Mouse (Mus musculus): ENCODE results near the gene 4933417A18Rik. TPM values are rescaled to one million over a fixed set of nuclear protein-coding genes. Genes with fewer than 3 reads are reported as not detected.
"Not testable (repeated sequence)": the region's sequence is repeated elsewhere in the genome, so short reads cannot be mapped to it uniquely, and the experiment has no call there.

The 4933417A18Rik gene
- total RNA-seq (2022), result not detected

DNA sequence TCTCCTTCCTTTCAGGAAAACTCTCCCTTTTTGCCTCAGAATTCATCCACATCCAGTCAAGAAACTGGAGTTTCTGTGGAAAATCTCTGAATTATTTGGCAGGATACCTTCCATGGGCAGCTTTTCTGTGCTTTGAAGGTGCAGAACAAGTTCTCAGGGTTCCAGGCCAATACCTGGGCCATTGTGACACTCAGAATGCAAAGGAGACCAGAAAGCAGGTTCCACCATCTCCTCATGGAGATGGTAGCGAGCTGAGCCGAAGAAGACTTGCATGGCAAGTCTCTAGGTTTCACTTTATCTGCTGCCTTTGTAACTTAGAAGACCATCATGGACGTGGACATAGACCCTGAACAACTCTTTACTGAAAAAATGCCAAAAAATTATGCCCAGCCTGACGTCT, at the start of gene 4933417A18Rik, which contains the start of gene Fam217a:
4933417A18Rik (plus strand) TSS at position 200 of the 400 bp plus-strand sequence.
Fam217a (minus strand) TSS at position 101 of the 400 bp plus-strand sequence.
- no peak for DNase-seq (ENCODE audit: low spot score in 2 of 2)

DNA sequence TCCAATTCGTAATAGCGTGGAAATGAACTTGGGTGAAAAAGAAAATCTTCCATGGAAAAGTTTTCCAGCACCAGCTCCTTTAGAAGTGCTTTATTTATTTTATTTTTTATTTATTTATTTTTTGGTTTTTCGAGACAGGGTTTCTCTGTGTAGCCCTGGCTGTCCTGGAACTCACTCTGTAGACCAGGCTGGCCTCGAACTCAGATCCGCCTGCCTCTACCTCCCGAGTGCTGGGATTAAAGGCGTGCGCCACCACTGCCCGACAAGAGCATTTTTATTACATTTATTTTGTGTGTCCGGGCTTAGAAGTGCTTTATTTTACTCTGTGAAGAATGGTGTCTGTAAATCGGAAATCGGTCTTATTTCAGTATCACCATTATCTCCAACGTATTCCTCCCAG, 49.5 kb upstream of the 4933417A18Rik start:
- DNase-seq (ENCODE audit: low spot score in 2 of 2), result peak in 1 of 2 experiments; percentile 17

GRCm38 (mm10) chr13:34875166-34875710, 49.0 kb upstream of the 4933417A18Rik start, which contains the start of gene Prpf4b:
Gene Prpf4b (plus strand): TSS chr13:34875302.
- peak; percentile 91 to 92 for DNase-seq (ENCODE audit: low spot score in 2 of 2)

DNA sequence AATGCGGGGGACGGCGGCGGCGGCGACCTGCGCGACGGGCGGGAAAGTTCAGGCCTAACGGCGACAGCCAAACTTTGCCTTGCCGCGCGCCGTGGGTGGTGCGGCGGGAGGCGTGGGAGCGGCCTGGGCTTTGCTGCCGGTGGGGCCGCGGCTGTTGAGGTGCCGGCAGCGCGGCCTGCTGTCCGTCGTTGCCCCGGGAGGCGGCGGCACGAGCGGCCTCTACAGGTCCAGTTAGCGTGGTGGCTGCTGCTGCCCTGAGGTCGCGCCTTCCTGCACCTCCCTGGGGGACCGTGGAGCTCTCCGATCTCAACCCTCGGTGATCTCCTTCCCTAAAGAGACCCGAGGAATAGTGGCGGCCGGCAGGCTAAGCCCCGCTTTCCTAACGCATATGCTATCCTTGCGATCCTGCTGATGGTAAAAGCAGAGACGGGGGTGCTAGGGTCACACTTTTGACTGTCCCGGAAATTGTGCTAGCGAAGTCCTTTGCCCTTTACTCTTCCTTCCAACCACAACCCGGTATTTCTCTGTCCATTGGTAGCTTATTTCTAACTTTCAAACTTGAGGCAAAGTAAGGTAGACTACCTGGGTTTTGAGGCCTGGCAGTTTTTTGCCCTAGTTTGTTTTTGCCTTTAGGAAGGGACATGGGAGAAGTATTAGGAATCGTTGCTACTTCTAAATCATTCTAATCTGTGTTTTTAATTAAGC, 48.3 kb upstream of the 4933417A18Rik start:
- peak in 1 of 2 experiments; percentile 38 for DNase-seq (ENCODE audit: low spot score in 2 of 2)

- DNase-seq (ENCODE audit: low spot score in 2 of 2), result no peak
Observed at GRCm38 (mm10) chr13:34876481-34876880, 47.7 kb upstream of the 4933417A18Rik start.

DNA sequence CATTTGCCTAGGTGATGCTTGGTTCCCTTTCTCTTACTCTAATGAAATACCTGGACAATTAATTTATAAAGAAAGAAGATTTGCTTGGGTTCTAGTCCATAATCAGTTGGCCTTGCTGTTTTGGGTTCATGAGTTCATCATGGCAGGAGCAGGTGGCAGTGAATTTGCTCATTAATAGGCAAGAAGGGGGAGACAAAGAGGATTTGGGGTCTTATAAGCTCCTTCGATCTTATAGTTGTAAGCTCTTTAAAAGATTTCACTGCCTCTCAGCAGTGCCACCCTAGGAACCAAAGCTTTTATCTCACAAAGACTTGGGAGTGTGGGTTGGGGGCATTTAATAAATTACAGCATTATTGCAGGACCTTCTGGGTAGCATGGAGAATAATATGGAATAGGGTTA, 31.3 kb upstream of the 4933417A18Rik start:
- DNase-seq (ENCODE audit: low spot score in 2 of 2), result no peak

GRCm38 (mm10) chr13:34914614-34915013, 9.6 kb upstream of the 4933417A18Rik start:
- DNase-seq (ENCODE audit: low spot score in 2 of 2), result no peak

DNA sequence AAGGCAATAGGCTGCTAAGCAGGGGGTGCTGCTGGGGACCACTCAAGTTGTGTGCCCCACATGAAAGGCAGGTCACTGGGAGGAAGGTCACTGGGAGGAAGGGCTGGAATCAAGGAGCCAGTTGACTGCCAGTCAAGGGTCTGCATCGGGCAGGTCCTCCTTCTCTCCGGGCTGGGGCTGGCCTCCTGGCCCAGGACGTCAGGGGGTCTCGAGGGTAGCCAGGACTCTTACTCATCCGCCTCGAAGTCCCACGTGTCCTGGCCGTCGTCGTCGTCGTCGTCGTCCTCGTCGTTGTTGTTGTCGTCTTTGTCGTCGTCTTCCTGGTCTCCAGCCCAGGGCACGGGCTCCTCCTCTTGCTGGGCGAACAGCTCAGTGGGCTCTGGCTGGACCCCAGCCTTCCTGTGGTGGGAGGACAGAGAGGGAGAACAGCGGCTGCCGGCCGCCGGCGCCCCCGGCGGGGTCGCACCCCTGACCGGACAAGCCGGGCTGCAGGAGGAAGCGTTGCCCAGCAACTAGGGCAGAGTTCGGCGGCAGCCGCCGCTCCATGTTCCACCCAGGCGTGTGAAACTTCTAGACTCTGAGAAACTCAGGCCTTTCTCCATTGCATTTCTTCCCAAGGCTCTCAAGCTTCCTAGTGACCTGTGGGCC, 7.6 kb upstream of the 4933417A18Rik start:
- DNase-seq (ENCODE audit: low spot score in 2 of 2), result no peak

DNA sequence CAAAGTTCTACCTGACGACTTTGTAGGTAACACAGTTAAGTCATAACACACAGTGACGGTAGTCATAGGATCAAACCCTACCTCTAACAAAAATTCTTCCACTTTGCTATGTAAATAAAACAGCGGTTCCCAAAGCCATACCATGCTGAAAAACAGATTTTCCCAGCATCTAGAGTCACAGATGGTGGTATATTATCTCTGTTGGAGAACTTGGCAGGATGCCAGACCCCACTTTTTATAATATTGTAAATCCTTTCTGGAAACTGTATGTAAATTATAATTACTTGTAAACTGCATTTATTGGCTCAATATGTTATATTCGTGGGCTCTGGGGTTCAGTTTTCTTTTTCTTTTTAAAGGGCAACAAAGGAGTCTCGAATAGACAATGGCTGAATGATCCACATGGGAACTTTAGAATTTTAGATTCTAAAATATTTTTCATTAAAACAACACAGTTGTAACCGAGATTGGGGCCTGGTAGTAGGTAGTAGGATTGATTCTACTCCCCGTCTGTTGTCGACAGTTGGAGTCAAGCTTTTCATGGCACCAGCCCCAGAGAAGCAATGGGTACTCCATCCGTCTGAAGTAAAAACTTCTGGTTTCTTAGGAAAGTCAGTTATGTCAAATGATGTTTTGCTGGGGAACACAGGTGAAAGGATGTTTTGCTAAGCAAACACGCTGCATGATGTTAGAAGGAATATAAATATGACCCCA, 10.9 kb downstream of the 4933417A18Rik start:
- peak in 1 of 2 experiments; percentile 16 for DNase-seq (ENCODE audit: low spot score in 2 of 2)

DNA sequence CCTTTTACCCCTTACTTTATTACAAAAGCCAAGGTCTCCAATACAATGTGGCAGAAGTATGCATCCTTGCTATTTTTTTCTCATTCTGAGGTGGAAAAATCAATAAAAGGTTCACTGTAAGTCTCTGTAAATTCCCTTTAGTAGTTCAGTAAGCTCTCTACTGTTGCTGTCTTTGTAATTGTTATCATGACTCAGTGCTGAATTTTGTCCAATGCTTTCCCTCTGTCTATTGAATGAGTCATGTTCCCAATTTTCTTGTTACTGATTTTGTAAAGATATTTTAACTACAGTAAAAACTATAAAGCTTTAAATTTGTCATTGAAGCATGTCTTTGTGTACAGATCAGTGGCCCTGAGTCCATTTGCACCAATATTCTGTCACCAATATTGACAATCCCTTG, 18.2 kb downstream of the 4933417A18Rik start:
- DNase-seq (ENCODE audit: low spot score in 2 of 2), result no peak

- DNase-seq (ENCODE audit: low spot score in 2 of 2), result not testable (repeated sequence)
Observed at GRCm38 (mm10) chr13:34951437-34951836, 27.2 kb downstream of the 4933417A18Rik start.

DNA sequence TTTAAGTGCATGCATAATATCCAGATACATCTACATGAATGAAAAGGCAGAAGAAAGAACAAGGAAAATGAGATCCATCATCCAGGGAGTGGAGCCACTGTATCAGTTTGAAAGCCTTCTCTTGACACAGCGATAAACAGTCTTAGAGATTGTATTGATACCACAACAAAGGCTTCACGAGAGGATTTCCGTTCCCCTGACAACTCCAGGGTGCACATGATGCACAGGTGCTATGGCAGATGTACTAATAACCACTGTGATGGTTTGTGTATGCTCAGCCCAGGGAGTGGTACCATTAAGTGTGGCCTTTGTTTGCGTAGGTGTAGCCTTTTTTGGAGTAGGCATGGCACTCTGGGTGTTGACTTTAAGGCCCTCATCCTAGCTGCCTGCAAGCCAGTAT, 32.7 kb downstream of the 4933417A18Rik start:
- no peak for DNase-seq (ENCODE audit: low spot score in 2 of 2)

GRCm38 (mm10) chr13:34958158-34958557, 33.9 kb downstream of the 4933417A18Rik start:
- not testable (repeated sequence) for DNase-seq (ENCODE audit: low spot score in 2 of 2)

DNA sequence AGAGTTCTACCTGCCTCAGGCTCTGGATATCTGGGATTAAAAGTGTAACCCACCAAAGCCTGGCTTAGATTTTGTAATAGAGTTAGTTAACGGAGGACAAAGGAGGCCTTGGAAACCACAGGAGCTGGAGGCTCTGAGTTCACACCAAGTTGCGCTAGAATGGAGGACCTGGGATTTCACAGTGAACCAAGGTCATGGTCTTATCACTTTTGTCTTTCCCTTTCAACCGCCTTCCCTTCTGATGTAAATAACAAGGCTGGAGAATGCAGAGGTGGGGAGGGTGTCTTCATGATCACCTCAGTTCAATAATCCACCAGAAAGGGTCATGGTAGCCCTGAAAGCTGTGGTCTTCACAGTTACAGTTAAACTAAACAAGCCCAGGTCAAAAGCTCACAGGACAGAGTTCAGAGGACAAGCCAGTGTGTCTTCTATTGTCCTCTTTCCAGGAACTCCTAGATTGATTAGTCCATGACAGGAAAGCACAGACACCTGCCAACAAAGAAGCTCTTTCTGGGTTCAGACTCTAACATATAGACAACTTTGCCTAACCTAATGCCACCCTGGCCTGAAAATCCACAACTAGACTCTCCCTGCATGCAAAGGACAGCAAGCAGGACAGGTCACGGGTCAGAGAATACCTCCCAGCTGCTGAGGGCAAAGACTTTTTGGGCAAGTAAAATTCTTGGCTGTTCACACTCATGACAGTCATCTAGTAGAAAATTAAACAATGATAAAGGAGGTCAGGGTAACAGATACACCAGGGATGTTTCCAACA, 37.0 kb downstream of the 4933417A18Rik start:
- no peak for DNase-seq (ENCODE audit: low spot score in 2 of 2)

DNA sequence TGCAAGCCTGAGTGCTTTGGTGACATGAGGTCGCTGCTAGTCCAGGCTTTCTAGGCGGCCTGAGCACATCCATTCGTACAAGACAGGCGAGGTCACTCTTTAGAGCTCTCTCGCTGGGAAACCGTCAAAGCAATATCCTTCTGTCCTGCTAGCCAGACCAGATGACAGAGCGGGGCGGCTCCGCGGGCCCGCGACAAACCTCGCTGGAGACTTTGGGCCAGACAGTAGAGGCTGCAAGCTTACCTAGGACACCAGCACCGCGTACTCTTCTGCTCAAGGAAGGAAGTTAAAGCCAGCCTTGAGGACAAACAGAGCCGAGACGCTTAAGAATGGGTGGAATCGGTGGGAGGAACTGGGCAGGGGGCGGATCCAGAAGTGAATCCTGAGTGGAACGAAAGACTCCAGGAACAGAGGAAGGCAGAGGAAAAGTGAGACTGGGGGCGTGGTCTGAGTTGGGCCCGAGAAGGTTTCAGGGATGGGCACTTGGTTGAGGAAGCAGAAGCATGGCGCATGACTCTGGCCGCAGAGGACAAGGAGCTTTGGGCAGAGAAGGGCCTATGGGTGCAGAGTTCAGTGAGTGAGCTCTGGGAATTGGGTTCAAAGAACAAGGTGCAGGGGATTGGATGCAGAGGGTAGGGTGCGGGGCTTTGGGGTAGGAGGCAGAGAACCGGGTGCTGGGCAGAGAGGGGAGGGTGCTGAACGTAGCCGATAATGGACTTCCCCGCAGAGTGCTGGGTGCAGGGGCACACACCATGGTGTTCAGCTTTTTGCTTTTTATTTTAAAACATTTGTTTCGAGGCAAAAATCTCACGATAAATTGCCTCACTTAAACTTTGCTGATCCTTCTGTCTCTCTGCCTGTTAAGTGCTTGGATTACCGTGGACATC, 39.5 kb downstream of the 4933417A18Rik start, which contains the start of gene Eci3:
Eci3 (minus strand) TSS at position 300 of the 887 bp plus-strand sequence.
- no peak for DNase-seq (ENCODE audit: low spot score in 2 of 2)

- DNase-seq (ENCODE audit: low spot score in 2 of 2), result peak in 1 of 2 experiments; percentile 4
Observed at GRCm38 (mm10) chr13:34964419-34964818, 40.2 kb downstream of the 4933417A18Rik start.

GRCm38 (mm10) chr13:34964866-34965265, 40.7 kb downstream of the 4933417A18Rik start:
- no peak for DNase-seq (ENCODE audit: low spot score in 2 of 2)

GRCm38 (mm10) chr13:34965647-34966046, 41.4 kb downstream of the 4933417A18Rik start:
- not testable (repeated sequence) for DNase-seq (ENCODE audit: low spot score in 2 of 2)

DNA sequence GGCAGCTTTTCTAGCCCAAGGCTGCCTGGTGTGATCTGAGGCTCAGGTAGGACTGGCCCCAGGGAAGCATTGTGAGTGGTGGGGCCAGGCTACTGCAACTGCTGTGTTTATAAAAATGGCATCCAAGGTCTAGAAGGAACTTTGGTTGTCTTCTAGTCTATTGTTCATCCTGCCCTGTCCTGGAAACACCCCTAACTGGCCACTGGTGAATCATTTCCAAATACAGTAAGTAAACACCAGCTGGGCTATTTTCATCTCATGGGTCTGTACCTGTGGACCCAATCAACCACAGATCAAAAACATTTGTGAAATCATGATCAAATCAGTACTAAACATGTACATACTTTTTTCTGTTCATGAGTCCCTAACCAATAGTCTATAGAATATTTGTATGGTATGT, 48.2 kb downstream of the 4933417A18Rik start:
- not testable (repeated sequence) for DNase-seq (ENCODE audit: low spot score in 2 of 2)

GRCm38 (mm10) chr13:34973149-34973548, 48.9 kb downstream of the 4933417A18Rik start:
- no peak for DNase-seq (ENCODE audit: low spot score in 2 of 2)

Measured in layer of hippocampus, adult 8-10 months (tissue).